Mouse (Mus musculus): ENCODE measurements at regions not wholly inside any gene's neighbourhood (a gene's known extent, or its start where the extent isn't known, plus 50 kb on each side); places are given as distances from the start of the nearest gene placed in this dataset.

DNA sequence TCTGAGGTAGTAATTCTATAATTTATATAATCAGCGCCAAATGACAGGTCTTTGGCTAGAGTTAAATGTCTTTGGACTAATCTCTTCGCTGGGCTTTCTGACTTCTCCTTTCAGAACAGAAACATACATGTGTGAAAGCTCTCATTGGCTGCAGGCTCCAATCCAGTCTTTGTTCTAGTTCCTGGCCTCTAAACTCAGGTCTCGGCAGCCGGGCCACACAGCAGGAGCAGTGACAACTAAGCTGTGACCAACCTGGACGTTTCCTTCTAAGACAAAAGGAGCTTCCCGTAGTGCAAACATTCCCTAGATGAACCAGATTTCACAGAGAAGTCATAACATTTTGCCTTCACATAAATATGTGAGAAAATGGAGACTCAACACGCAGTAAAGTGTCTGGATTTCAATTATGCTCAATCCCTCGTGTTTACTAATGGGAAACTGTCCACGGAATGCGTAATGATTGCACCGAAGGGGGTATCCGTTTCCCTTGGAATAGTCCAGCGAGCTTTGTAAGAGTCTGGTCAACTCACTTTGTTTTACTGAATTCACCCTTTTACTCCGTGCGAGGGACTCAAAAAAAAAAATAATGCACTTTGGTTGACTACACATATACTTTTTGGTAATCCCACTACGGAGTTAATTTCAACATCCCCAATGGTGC, 216.4 kb downstream of the Mreg start:
- intact Hi-C loops (cut with DNase I) = no loop called here
- H3K4me3 ChIP-seq = no peak overlapping the region
- no peak overlapping the region for H3K27ac ChIP-seq
- no peaks in the 10 kb centered on the region for H3K79me2 ChIP-seq (replicated peaks; ENCODE audit: control insufficient read depth, insufficient read depth, low read length)
- no peak for DNase-seq
- H3K9ac ChIP-seq (ENCODE audit: low read depth, low read length) = no peak overlapping the region
- TF ChIP-seq POLR2A (IDR thresholded peaks at IDR 0.05; ENCODE audit: insufficient read depth, low read depth, low read length) = no peak
- no peak for TF ChIP-seq EP300 (IDR thresholded peaks at IDR 0.05; ENCODE audit: insufficient read depth, low read depth, low read length)
- no peak for TF ChIP-seq CTCF (IDR thresholded peaks at IDR 0.05)
- no peaks in the 10 kb centered on the region for H3K4me1 ChIP-seq (ENCODE audit: control insufficient read depth, insufficient read depth, low read length)
- no peaks in the 10 kb centered on the region for H3K27me3 ChIP-seq (ENCODE audit: control insufficient read depth, insufficient read depth, low read length)
- H3K36me3 ChIP-seq (ENCODE audit: control insufficient read depth, insufficient read depth, low read length) = no peaks in the 10 kb centered on the region
- 78% methylated on average over 16 of the region's 16 CpGs for WGBS

DNA sequence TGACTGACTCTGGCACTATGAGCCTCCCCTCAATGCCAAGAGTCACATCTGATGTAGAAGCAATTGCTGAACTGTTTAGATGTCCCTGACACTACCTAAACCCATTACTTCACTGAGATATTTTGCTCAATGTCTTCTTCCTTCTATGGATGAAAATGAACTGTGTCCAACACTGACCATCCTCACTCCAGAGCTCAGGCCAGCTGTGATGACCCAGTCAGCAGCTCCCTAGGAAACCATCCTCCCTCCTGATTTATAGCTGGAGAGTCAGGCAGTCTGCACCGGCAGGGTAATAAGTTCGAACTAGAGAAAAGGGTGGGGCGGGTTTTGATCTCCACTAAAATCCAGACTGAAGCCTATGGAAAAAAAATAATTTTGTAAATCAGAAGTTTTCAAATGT, 221.2 kb downstream of the Mreg start:
- Histone ChIP-seq H3K4me3 (no peak overlapping the region), H3K36me3 (ENCODE audit: control insufficient read depth, insufficient read depth, low read length) (no peaks in the 10 kb centered on the region), H3K79me2 (replicated peaks; ENCODE audit: control insufficient read depth, insufficient read depth, low read length) (no peaks in the 10 kb centered on the region), H3K27ac (no peak overlapping the region), H3K9ac (ENCODE audit: low read depth, low read length) (no peak overlapping the region), H3K4me1 (ENCODE audit: control insufficient read depth, insufficient read depth, low read length) (no peaks in the 10 kb centered on the region), H3K27me3 (ENCODE audit: control insufficient read depth, insufficient read depth, low read length) (no peaks in the 10 kb centered on the region)
- 88% methylated on average over 3 of the region's 3 CpGs for WGBS
- DNase-seq = no peak
- TF ChIP-seq POLR2A (IDR thresholded peaks at IDR 0.05; ENCODE audit: insufficient read depth, low read depth, low read length) = no peak
- no peak for TF ChIP-seq EP300 (IDR thresholded peaks at IDR 0.05; ENCODE audit: insufficient read depth, low read depth, low read length)
- TF ChIP-seq CTCF (IDR thresholded peaks at IDR 0.05) = no peak
- intact Hi-C loops (cut with DNase I) = no loop called here

DNA sequence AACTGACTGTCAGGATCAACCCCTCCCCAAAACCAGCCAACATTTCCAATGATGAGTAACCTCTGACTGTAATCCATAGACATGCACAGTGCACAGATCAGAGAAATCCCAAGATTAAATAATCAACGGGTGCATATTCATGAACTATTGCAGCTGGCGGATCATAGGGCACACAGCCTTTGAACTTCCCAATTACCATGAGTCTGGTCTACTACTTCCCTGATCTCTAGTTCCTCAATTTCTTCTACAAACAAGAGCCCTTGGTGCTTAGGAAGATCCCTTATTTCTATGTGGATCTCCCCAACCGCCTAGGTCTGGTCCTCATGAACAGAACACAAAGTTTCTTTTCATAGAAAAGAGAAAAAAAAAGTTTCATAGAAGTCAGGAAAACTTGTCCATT, 224.0 kb downstream of the Mreg start:
- 90% methylated on average over 3 of the region's 3 CpGs for WGBS
- Histone ChIP-seq H3K27ac (no peak overlapping the region), H3K9ac (ENCODE audit: low read depth, low read length) (no peak overlapping the region), H3K27me3 (ENCODE audit: control insufficient read depth, insufficient read depth, low read length) (no peaks in the 10 kb centered on the region), H3K4me1 (ENCODE audit: control insufficient read depth, insufficient read depth, low read length) (no peaks in the 10 kb centered on the region), H3K4me3 (no peak overlapping the region), H3K79me2 (replicated peaks; ENCODE audit: control insufficient read depth, insufficient read depth, low read length) (no peaks in the 10 kb centered on the region), H3K36me3 (ENCODE audit: control insufficient read depth, insufficient read depth, low read length) (no peaks in the 10 kb centered on the region)
- DNase-seq = no peak
- TF ChIP-seq CTCF (IDR thresholded peaks at IDR 0.05) (no peak), EP300 (IDR thresholded peaks at IDR 0.05; ENCODE audit: insufficient read depth, low read depth, low read length) (no peak), POLR2A (IDR thresholded peaks at IDR 0.05; ENCODE audit: insufficient read depth, low read depth, low read length) (no peak)
- intact Hi-C loops (cut with DNase I) = no loop called here

DNA sequence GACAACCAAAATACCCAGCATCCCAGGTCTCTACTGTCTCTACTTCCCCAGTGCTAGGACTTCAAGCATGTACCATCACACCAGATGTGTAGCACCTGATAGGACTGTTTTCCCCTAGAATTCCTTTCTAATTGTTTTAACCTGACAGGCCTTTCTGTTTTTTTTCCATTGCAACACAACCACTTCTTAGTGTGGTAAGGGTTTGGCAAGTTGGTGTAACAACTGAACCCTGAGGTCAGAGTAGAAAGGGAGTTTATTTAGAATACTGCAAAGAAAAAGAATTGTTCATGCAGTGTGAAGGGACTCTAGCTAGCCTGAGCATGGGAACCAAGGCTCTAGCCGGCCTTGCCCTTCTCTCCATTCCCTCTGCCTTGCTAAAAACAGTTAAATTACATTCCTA, 226.1 kb downstream of the Mreg start:
- WGBS = 74% methylated on average over 1 of the region's 1 CpGs
- DNase-seq = no peak
- Histone ChIP-seq H3K79me2 (replicated peaks; ENCODE audit: control insufficient read depth, insufficient read depth, low read length) (no peaks in the 10 kb centered on the region), H3K27ac (no peak overlapping the region), H3K27me3 (ENCODE audit: control insufficient read depth, insufficient read depth, low read length) (no peaks in the 10 kb centered on the region), H3K9ac (ENCODE audit: low read depth, low read length) (no peak overlapping the region), H3K4me3 (no peak overlapping the region), H3K36me3 (ENCODE audit: control insufficient read depth, insufficient read depth, low read length) (no peaks in the 10 kb centered on the region), H3K4me1 (ENCODE audit: control insufficient read depth, insufficient read depth, low read length) (no peaks in the 10 kb centered on the region)
- intact Hi-C loops (cut with DNase I) = no loop called here
- TF ChIP-seq EP300 (IDR thresholded peaks at IDR 0.05; ENCODE audit: insufficient read depth, low read depth, low read length) (no peak), POLR2A (IDR thresholded peaks at IDR 0.05; ENCODE audit: insufficient read depth, low read depth, low read length) (no peak), CTCF (IDR thresholded peaks at IDR 0.05) (no peak)

DNA sequence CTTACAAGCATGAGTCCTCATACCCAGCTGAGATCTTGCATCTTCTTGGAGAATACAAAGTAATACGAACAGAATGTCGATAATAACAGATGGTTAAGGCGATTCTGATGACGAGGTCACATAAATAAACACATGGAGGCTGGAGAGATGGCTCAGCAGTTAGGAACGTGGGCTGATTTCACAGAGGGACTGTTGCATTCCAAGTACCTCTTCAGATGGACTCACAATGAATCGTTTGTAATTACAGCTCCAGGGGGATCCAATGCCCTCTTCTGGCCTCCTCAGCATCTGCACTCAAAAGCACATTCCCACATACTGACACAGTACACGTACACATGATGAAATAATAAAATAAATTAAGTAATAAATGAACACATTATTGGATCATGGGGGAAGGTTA, 228.3 kb downstream of the Mreg start:
- 82% methylated on average over 7 of the region's 7 CpGs for WGBS

DNA sequence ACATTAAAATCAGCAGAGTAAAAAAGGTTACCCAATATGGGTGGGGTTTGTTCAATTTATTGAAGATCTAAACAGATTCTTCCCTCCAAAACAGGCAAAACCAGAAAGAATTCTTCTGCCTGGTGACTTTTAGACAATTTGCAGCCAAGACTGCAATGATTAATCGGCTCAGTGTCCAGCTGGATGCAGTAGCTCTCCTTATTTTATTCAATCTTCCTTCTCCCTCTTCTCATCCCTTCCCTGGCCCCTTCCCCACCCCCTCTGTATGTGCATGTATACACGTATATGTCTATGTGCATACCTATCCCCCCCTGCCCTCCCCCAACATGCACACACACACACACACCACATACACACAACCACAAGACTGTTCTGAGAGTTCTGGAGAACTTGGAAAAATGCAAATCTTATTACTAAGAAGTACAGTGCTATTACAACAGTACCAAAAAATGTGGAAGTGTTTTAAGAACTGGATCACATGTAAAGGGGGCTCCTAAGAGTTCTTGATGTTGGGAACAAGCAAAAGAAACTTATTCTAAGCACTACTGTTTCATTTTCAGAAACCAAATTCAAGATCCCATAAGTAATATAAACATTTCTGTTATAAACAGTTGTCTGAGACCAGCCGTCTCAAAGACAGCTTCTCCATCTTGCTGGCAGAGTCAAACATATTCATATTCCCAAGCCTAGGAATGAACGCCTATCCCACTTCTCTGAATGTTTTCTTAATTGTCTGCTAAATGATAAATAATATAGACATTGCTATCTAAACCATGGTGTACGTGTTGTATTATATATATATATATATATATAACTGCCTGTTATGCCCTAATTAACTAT, 229.5 kb downstream of the Mreg start:
- no peaks in the 10 kb centered on the region for H3K36me3 ChIP-seq (ENCODE audit: control insufficient read depth, insufficient read depth, low read length)
- no peak overlapping the region for H3K9ac ChIP-seq (ENCODE audit: low read depth, low read length)
- TF ChIP-seq POLR2A (IDR thresholded peaks at IDR 0.05; ENCODE audit: insufficient read depth, low read depth, low read length) (no peak), EP300 (IDR thresholded peaks at IDR 0.05; ENCODE audit: insufficient read depth, low read depth, low read length) (no peak), CTCF (IDR thresholded peaks at IDR 0.05) (no peak)
- WGBS = 78% methylated on average over 5 of the region's 5 CpGs
- intact Hi-C loops (cut with DNase I) = no loop called here
- DNase-seq = no peak
- no peaks in the 10 kb centered on the region for H3K79me2 ChIP-seq (replicated peaks; ENCODE audit: control insufficient read depth, insufficient read depth, low read length)
- no peak overlapping the region for H3K4me3 ChIP-seq
- H3K27me3 ChIP-seq (ENCODE audit: control insufficient read depth, insufficient read depth, low read length) = no peaks in the 10 kb centered on the region
- H3K27ac ChIP-seq = no peak overlapping the region
- no peaks in the 10 kb centered on the region for H3K4me1 ChIP-seq (ENCODE audit: control insufficient read depth, insufficient read depth, low read length)

More for the DNA sequence above, 228.3 kb downstream of the Mreg start:
- TF ChIP-seq EP300 (IDR thresholded peaks at IDR 0.05; ENCODE audit: insufficient read depth, low read depth, low read length) (no peak), CTCF (IDR thresholded peaks at IDR 0.05) (no peak), POLR2A (IDR thresholded peaks at IDR 0.05; ENCODE audit: insufficient read depth, low read depth, low read length) (no peak)
- Histone ChIP-seq H3K79me2 (replicated peaks; ENCODE audit: control insufficient read depth, insufficient read depth, low read length) (no peaks in the 10 kb centered on the region), H3K27ac (no peak overlapping the region), H3K9ac (ENCODE audit: low read depth, low read length) (no peak overlapping the region), H3K4me1 (ENCODE audit: control insufficient read depth, insufficient read depth, low read length) (no peaks in the 10 kb centered on the region), H3K4me3 (no peak overlapping the region), H3K36me3 (ENCODE audit: control insufficient read depth, insufficient read depth, low read length) (no peaks in the 10 kb centered on the region), H3K27me3 (ENCODE audit: control insufficient read depth, insufficient read depth, low read length) (no peaks in the 10 kb centered on the region)
- no peak for DNase-seq
- intact Hi-C loops (cut with DNase I) = no loop called here
